Mouse (Mus musculus) embryo, embryonic 9.5 days (tissue): ENCODE measurements around the gene Iqcf3.
A peak's percentile ranks its signal among the peaks of the same experiment; 100 is the strongest.
"Not testable (repeated sequence)": the region's sequence is repeated elsewhere in the genome, so short reads cannot be mapped to it uniquely, and the experiment has no call there.

Experiments
- DNase-seq: peaks from one replicate; pipeline ENCODE4 v3.0.0-alpha.2; 2017; ENCODE audit errors: extremely low spot score

Gene Iqcf3

DNA sequence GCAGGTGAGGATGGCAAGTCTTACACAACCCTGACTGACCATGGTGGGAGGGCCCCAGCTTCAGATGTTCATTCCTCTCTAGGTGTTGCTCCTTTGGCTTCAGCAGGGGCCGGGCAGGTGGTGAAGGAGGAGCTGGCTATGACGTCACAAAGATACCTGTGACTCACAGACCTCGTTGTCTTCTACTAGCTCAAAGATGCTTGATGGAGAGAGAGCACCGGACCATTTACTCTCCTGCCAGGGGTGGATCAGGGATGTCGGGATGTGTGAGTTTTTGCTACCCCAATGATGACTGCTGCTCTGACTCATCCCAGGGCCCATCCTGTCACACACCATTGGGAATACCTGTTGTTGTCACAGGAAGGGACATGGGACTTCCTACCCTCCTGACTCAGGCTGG lies at the start of gene Iqcf3:
TSS of gene Iqcf3 (minus strand) at position 101 of the 400 bp plus-strand sequence.
- DNase-seq = no peak

DNA sequence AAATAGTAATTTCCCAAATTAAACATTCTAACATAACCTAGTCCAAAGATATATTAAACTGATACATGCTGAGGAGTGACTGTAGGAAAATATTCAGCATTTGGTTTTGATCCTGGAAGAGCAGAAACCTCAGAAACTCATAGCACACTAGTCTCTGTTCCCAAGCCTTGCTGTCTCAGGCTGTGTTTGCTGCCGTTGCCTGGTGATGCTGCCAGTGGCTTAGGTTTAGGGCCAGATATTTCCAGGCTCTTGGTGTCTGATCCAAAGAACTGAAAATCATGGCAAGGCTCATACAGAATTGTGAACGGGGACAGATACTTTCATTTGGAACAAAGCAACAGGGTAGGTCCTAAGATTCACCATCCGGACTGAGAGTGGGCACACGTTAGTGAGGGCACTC lies 49.3 kb upstream of the Iqcf3 start:
- DNase-seq = no peak

DNA sequence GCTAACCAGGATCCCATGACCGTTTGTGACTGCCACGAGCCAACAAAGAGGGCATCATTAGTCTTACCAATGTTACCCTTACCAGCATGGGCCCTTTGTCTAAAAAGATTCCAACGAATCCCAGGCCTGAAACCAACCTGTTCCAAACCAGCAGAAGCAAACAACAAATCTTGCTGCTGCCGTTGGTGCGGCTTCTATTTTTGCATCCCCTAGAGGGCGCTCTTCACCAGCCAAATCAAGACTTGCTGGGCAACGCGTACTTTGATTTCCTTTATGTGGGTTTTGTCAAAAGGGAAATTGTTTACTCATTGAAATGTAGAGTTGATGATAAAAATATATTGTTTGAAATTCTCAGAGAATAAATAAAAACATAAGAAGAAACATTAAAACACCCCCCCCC lies 39.1 kb upstream of the Iqcf3 start:
- peak; percentile 59 for DNase-seq

DNA sequence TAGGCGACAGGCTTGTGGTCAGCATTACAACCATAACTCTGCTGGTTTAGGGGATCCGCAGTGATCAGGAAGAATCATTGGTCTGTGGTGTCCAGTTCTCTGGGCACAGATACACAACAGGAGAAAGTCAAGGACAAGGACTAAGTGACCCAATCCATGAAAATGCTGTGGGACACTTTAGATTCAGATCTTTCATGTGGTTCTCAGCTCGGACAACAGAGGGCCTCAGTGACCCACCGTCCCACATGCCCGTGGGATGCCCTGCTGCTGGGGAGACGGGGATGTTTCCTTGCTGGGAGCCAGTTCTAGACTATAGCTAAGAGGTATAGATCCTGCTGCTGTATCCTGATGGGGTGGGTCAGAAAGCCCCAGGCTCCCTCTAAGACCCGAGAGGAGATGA lies 37.0 kb upstream of the Iqcf3 start:
- DNase-seq = no peak

DNA sequence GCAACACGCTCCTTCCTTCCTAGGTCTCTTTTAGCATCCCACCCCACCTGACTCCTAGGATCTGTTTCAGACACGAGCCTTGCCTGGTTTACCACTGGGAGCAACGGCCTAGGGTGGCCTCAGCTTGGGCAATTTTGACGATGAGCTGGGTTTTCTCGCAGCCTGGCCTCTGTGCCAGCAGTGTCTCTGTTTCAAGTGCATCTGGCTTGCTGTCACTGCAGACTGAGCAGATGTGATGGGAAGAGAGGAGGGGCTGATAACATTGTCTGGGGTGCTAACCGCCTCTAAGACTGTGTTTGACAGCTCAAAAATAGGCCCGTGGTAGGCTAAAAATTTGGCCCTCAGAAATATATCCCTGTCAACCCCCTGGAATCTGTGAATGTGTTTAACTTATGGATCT lies 34.4 kb upstream of the Iqcf3 start:
- DNase-seq = no peak

DNA sequence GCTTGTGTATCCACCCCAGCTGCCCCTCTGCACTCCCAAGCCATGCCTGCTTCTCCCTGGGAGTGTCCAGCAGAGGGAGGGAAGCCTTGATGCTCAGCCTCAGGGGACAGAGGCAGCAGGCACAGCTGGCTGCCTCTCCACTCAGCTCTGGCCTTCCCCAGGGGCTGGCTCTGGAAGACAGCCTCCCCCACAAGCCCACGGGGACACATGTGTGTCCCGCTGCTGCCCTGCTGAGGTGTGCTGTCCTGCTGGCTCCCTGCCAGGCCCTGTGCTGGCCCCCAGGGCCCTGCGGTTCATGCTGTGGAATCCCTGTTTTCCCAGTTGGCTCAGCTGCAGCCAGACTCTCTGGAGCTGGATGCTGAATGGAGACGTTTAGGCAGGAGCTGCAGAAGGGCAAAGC lies 34.0 kb upstream of the Iqcf3 start:
- not testable (repeated sequence) for DNase-seq

DNA sequence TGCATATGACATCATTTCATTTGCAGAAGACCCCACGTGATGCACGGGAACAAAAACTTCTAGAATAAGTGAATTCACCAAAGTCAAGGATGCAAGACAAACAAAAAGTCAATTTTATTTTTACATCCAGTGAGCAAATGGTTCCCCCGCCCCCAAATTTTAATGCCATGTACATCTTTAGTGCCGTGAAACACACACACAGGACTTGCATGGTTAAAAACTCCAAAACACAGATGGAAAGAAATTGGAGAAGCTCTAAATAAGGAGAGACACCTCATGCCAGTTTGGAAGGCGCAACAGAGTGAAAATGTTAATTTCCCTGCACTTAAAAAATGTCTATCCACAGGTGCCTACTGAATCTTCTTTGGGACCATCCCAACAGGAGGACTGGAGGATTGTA lies 30.7 kb upstream of the Iqcf3 start:
- DNase-seq = no peak

DNA sequence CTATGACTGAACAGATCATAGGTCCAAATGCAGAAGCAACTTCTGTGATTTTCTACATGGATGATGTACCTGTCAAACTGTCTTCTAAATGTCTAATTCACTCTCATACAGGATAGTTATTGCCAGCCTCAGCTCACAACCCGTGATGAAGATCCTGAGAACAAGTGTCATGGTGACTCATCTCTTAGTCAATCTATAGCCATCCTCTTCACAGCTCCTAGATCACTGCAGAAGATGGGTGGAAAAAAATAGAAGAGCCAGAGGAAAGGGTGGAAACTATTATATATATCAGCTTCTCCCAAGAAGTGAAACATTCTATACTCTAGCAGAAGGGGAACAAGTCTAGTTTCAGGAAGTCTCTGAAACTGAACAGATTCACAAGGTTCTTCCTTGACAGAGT lies 21.1 kb upstream of the Iqcf3 start:
- no peak for DNase-seq

DNA sequence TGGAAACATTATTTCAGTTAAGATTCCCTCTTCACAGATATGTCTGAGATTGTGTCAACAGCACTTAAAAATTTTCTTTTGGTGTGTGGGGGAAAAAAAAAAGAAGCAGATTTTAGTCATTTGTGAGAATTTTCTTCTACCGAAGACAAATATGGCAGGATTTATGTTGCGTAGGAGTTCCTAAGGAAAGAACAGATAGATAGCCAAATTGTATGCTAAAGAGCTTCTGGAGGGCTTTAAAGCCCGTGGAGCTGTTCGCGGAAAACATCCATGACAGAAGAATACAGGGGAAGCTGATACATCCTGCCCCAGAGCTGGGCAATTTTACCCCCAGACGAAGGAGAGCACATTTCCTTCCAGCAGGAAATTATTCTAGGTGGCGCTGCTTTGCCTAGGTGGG lies 18.6 kb upstream of the Iqcf3 start:
- no peak for DNase-seq

DNA sequence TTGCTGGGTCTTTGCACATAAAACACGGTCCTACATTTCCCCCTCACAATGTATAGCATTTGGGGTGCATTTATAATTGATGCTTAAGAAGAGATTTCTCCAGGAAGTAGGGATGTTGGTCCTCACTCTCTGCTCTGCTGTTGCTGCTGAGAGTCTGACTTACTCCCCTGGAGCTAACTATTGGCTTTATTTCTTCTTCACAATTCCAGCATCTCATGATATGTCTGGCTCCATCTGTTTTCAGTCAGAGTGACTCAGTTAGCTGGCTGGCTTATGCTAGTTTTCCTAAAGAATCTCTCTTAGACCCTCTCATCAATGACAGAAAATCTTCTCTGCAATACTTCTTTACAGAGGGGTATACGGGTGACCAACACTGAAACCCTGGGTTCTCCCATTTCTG lies 14.7 kb upstream of the Iqcf3 start:
- DNase-seq = no peak

DNA sequence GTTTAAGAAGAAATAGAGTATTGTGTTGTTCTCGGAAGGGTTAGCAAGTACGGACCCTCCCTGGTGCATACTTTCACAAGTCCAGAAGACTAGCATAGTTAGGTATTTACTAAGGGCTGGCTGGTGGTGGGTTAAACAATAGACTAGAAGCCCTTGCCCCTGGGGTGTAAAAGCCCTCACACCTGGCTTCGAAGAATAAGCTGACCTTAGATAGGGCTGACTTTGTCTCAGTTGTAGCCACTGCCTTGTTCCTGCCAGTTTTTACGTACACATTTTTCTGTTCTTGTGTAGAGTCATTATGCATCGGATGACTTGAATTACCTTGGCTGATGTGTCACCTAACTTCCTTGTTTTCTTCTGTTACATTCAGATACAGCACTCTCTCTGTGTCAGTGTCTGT lies 11.9 kb upstream of the Iqcf3 start:
- no peak for DNase-seq

DNA sequence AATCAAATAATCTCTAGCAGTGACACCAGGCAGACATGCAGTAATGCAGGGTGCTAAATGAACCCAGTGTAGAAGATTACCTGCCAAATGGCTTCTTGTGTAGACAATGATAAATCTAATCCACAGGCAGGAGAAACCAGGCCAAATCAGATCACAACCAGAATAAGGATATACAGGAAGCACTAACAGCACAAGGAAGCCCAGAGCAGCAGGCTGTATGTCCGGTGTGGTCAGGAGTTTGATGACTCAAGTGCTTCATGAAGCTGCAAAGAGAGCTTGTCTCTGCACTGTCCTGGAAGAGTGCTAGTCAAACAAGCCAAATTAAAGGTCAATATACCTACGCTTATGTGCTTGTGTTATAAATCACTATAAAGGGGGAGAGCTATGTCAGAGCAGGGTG lies 10.8 kb upstream of the Iqcf3 start:
- no peak for DNase-seq

DNA sequence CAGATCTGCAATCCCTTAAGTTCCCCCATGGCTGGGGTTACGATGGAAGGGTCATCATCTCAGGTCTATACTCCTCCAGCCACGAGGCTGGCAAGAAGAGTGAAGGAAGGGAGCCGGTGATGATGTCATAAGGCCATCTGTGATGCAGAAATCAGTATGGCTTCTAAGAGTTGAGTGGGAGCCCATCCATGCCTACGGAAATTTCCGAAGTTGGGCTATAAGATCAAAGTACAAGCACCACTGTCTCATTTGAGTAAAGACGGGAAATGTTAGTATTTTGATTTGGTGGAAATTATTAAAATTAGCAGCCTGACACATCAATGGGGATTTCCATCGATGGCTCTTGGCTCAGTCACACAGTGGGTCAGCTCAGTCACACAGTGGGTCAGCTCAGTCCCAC lies 9.5 kb upstream of the Iqcf3 start, which contains the start of gene Iqcf4:
TSS of gene Iqcf4 (minus strand) at position 101 of the 400 bp plus-strand sequence.
- DNase-seq = no peak

DNA sequence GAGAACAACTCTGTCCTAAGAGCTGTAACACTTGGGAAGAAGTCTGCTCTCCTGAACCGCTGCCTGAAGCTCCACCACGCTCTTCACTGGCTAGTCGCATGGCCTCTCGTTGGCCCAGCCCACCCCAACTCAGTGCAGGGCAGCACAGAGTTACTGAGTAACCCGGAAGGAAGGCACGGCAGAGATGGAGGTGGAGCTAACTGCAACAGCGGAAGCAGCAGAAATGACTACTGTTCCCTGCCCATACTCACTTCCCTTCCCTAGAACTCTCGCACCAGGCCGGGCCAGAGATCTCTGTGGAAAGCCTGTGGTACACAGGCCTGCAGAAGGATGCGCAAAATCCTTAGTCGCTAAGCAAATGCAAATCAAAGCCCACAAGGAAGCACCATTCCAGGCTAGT lies 5.0 kb upstream of the Iqcf3 start:
- DNase-seq = no peak

DNA sequence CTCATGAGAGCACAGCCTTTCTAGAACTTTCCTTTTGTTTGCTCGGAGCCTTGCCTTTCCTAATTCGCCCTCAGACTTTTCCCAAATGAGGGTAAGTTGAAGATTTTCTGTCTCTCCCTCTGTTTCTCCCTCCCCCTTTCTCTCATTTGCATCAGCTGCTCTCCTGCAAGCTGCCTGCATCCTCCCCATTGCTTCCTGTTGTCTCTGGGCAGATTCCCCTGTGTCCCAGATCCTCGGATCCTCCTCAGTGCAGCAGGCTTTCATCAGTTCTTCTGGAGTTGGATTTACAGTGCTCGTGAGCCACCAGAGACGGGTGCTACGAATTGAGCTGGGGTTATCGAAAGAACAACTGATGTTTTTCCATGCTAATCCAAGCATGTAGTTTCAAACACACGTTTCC lies 2.6 kb upstream of the Iqcf3 start:
- no peak for DNase-seq

DNA sequence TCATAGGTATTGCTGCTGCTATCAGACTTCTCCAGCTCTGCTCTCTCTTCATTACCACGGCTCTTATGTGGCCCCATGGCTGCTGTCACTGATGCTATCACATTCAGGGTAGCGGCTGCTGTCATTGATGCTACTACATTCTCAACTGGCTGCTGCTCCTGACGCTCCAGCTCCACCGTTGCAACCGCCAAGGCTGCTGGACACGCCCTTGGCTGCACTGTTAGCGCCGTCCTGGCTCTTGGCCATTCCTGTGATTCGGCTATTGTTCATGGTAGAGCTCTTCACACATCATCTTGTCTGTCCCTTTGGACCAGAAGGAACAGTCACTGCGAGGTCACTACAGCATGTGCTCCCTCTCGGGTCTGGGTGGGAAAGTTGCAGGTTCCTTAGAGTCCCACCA lies 860 bp upstream of the Iqcf3 start:
- DNase-seq = no peak

DNA sequence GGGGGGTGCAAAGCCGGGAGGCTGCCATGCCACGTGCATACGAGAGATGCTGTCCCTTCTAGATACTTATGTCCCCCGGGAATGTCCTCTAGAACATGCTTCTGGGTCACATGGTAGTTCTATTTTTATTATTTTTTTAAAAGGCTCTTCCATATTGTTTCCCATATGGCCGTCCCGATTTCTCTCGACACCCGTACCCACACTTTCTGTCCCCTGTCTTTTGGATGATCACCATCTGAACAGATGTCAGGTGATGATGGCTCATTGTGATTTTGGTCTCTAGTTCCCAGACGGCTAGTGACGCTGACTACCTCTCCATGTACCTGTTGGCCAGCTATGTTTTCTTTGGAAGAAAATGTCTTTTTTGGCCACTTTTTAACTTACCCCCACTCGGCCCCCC lies 26.5 kb downstream of the Iqcf3 start:
- DNase-seq = no peak

DNA sequence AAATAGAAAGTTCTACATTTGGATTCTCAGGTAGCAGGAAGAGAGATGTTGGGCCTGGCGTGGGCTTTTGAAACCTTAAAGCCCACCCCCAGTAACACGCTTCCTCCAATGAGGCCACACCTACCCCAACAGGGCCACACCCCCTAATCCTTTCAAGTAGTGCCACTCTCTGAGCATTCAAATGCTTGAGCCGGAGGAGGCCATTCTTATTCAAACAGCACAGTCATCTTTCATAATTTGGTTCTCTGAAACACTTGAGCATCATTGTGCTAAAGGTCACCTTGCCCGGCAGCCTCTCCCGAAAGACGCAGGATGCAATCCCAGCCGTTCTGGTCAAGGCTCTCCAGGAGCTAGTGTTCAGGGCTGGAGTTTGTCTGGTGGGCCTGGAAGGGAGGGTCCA lies 27.1 kb downstream of the Iqcf3 start:
- no peak for DNase-seq

DNA sequence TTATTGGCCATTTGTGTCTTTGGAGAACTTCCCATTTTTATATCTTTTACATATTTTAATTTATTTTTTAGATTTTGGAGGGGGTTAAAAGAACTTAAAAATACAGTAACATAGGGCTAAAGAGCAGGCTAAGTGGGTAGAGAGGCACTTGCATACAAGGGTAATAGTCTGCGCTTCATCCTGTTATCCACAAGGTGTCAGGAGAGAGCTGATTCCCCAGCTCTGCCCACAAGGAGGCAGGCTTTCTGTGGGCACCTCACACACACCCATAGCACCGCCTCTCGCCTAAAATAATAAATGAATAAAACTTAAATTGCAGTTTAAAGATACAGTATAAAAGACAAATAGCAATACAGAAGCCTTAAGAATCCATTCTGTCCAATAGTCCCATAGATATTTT lies 29.6 kb downstream of the Iqcf3 start:
- peak; percentile 42 for DNase-seq

DNA sequence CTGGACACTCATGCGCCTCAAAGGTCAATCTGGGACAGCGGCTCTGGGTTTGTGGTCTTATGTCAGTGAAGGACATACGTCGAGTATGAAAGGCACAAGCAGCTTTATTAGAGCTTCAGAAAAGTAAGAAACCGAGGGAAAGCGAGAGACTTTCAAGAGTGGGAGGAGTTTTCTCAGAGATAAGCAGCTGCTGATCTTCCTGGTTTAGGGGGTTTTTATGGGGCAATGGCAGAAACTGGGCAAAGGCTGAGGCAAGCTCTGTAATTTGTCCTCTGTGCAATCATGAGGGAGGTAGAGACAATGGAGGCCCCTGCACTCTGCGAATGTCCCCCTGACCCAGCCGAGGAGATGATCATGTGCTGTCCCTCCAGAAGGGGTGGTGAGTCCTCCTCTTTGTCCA lies 41.5 kb downstream of the Iqcf3 start:
- DNase-seq = no peak

DNA sequence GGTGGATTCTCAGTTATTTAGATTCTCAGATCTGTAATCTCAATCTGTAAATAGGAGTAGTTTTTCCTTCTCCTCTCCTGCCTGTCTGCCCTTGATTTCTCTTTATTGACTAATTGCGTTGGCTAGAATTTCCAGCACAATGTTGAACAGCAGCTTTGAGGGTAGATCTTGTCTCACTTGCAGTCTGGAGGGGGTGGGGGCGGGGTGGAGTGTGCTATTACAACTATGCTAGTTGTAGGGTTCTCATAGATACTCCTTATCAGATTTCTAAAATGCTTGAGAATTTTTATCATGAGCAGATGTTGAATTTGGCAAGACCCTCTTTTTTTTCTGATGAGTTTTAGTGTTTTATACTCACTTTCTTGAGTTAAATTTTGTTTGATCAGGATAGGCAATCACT lies 42.0 kb downstream of the Iqcf3 start:
- DNase-seq = no peak

DNA sequence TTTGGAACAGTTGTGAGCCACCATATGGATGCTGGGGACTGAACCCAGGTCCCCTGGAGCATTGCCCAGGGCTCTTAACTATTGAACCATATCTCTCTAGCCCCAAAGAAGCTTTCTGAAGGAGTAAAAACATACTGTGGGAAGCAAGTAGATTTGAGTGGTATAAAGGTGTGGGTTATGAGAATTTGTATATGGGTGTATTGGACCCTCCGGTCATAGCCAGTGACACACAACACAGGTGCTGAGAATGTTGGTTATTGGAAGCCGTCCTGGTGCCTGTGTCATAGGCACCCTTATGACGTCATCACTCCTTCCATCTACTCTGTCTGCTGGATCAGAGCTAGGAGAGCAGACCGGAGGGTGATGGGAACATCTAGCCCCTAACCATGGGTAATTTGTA lies 47.2 kb downstream of the Iqcf3 start, which contains the start of gene Iqcf5:
TSS of gene Iqcf5 (plus strand) at position 301 of the 400 bp plus-strand sequence.
- no peak for DNase-seq

DNA sequence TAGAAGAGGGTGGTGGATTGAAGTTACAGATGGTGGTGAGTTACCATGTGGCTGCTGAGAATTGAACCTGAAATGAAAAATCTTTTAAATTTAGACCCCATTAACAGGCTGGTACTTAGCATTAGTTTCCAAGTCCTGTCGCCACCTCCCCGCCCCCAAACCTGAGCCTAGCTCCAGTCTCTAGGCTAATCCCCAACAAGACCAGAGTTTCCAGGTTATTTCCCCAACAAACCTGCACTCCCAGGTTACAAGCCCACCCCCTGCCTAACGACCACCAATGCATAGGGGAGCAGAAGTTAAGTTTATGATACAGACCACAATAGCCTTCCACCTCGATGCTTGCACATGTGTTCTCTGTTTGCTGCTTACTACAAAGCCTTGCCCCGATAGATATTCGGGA lies 47.9 kb downstream of the Iqcf3 start:
- no peak for DNase-seq

DNA sequence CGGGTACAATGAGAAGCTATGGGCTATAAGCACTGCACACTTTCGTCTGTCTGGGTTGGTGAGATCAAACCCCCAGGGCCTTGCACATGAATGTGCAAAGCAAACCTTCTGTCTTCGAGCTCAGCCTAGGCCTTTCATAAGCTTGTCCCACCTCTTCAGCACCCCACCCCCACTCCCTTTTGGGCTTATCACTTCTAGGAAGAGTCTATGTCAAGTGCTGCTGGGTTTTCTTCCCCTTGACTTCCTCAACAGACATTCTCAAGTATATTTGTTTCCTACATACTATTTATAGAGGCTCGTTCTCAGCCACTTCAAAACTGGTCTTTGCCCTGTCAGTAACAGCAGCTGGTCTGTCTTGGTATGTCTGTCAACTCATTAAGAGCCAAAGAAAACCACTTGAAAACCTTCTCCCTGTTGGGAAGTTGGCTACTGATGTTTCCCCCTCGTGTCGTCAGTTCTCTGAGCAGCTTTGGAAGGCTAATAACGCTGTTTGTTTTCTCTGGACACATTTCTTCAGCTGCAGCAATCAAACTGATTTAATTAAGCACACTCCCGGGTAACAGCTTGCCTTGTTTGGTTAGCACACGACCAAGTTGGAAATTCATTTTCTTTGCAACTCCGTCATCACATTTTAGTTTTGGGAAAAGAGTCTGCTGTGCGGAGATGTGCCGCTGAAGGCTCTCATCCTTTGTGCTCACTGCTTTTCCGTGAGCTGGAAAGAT lies 48.5 kb downstream of the Iqcf3 start:
- DNase-seq = no peak
